Mouse (Mus musculus) liver, postnatal 0 days (tissue): Measurements from ENCODE around the gene Gm20388. TPM values are rescaled to one million over a fixed set of nuclear protein-coding genes. Genes with fewer than 3 reads are reported as not detected.
A peak's percentile ranks its signal among the peaks of the same experiment; 100 is the strongest.

ENCODE experiments used
- ATAC-seq: fragments of 200-750 bp; cut with Nextera tagmentation; 2 replicates; pipeline ENCODE4 v1.8.0; 2017; ENCODE audit warnings: mild to moderate bottlenecking, moderate library complexity
- DNase-seq: peaks from one replicate; pipeline ENCODE4 v3.0.0-alpha.2; 2016
- H3K27ac ChIP-seq: fragments of 300-500 bp; sonication (generic); 2 replicates; pipeline ENCODE4 v1.5.1; 2014; ENCODE audit warnings: antibody characterized with exemption, moderate library complexity, mild to moderate bottlenecking, low read depth
- H3K27me3 ChIP-seq: fragments of 300-500 bp; sonication (generic); 2 replicates; pipeline ENCODE4 v1.6.1; 2014; ENCODE audit warnings: low read length, control low read depth, mixed read lengths; ENCODE audit not compliant: insufficient read depth
- H3K36me3 ChIP-seq: fragments of 300-500 bp; sonication (generic); replicated peaks from 2 replicates; pipeline ENCODE4 v1.6.1; 2014; ENCODE audit warnings: mild to moderate bottlenecking, control low read depth, low read length, moderate library complexity, mixed read lengths; ENCODE audit not compliant: insufficient read depth
- H3K4me1 ChIP-seq: fragments of 300-500 bp; sonication (generic); 2 replicates; pipeline ENCODE4 v1.6.1; 2014; ENCODE audit warnings: antibody characterized with exemption, mild to moderate bottlenecking, control low read depth; ENCODE audit not compliant: insufficient read depth
- H3K4me2 ChIP-seq: fragments of 300-500 bp; sonication (generic); 2 replicates; pipeline ENCODE4 v1.6.1; 2014; ENCODE audit warnings: low read depth, mild to moderate bottlenecking, low read length, moderate library complexity, mixed read lengths
- H3K4me3 ChIP-seq: fragments of 300-500 bp; sonication (generic); 2 replicates; pipeline ENCODE4 v1.5.1; 2014; ENCODE audit warnings: low read depth, low read length
- H3K9ac ChIP-seq: fragments of 300-500 bp; sonication (generic); replicated peaks from 2 replicates; pipeline ENCODE4 v1.6.1; 2014; ENCODE audit warnings: mild to moderate bottlenecking, moderate library complexity
- H3K9me3 ChIP-seq: fragments of 300-500 bp; sonication (generic); 2 replicates; pipeline ENCODE4 v1.6.1; 2016; ENCODE audit warnings: mild to moderate bottlenecking, control low read depth, low read length, mixed read lengths
- CTCF ChIP-seq: sonication (generic); IDR thresholded peaks from 2 replicates; pipeline ENCODE4 v1.5.1; 2016; ENCODE audit warnings: antibody characterized with exemption, low read depth
- EP300 ChIP-seq: IDR thresholded peaks from 2 replicates; pipeline ENCODE4 v1.6.1; 2016; ENCODE audit warnings: antibody characterized with exemption, low read depth, mild to moderate bottlenecking
- WGBS: fragments of 180-500 bp; shearing (Covaris S2); extraction: QIAGEN DNeasy Blood & Tissue Kit; methylation state at CpG from one replicate; pipeline ENCODE4 v1.1.7; 2014; ENCODE audit not compliant: insufficient replicate concordance; 5-methylcytosine and 5-hydroxymethylcytosine counted together
- polyA plus RNA-seq: library from polyadenylated mRNA; unstranded; fragments of >200 nt; fragmentation: Nextera tagmentation; extraction: Ambion mirVana; gene quantifications from 2 replicates; pipeline ENCODE4 v1.2.1, GENCODE M21; 2015

Gene Gm20388
- polyA plus RNA-seq, 1 experiment from 2014 or later: not detected

- Histone ChIP-seq H3K4me1 (peaks cover 25% of the 10 kb centered on the region), H3K4me3 (peak within 1 kb of the TSS; percentile 87), H3K27ac (peak within 1 kb of the TSS; percentile 95), H3K9ac (peak within 1 kb of the TSS; percentile 94), H3K27me3 (no peaks in the 10 kb centered on the region), H3K9me3 (no peaks in the 10 kb centered on the region), H3K4me2 (peak within 1 kb of the TSS; percentile 89), H3K36me3 (peaks cover 31% of the 10 kb centered on the region)
- WGBS: under 1% methylated on average over 61 of the region's 62 CpGs
- ATAC-seq: peak; percentile 95
- TF ChIP-seq EP300 (0 out of 2 replicates have a peak, but pooled peaks have one; percentile 57), CTCF (no peak)
- DNase-seq: peak; percentile 97
Measured at GRCm38 (mm10) chr8:122567361-122568108, 2656.9 kb downstream of the Gm20388 start, which contains the start of gene Cdt1. Cdt1 (plus strand) TSS chr8:122568015.

- Histone ChIP-seq H3K4me3 (peak overlapping the region; percentile 87), H3K27ac (peak overlapping the region; percentile 95), H3K4me1 (peaks cover 25% of the 10 kb centered on the region), H3K9ac (peak overlapping the region; percentile 94), H3K36me3 (peaks cover 36% of the 10 kb centered on the region), H3K9me3 (no peaks in the 10 kb centered on the region), H3K4me2 (peak overlapping the region; percentile 89), H3K27me3 (no peaks in the 10 kb centered on the region)
- ATAC-seq (peak; percentile 41), DNase-seq (no peak)
- TF ChIP-seq CTCF: no peak
- 0 out of 2 replicates have a peak, but pooled peaks have one; percentile 5 for TF ChIP-seq EP300
- WGBS: 2% methylated on average over 34 of the region's 34 CpGs
Measured at GRCm38 (mm10) chr8:122568109-122568504, 2657.5 kb downstream of the Gm20388 start.

DNA sequence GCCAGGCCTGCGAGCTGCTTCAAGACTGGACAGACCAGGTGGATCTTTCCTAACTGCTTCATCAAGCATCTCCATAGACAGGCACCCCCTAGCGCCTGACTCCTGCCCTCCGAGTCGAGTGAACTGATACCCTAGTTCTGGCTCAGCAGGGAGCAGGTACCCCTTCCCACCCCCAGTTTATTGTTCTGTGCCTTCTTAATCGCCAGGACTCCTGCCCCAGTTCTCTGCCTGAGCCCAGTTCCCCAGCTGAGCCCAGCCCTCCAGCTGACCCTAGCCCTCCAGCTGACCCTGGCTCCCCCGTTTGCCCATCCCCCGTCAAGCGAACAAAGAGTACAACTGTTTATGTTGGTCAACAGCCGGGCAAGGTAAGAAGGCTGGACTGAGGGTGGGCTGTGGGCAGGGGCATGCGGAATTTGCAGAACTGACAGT, 2658.3 kb downstream of the Gm20388 start:
- ATAC-seq (no peak), DNase-seq (peak; percentile 55)
- peak overlapping the region; percentile 94 for H3K9ac ChIP-seq
- no peak overlapping the region; the same call in 1 of the 2 replicates for H3K27ac ChIP-seq
- H3K27me3 ChIP-seq: no peaks in the 10 kb centered on the region
- TF ChIP-seq CTCF (peak; percentile 57), EP300 (no peak)
- H3K4me2 ChIP-seq: peak overlapping the region; percentile 89
- WGBS: 12% methylated on average over 10 of the region's 10 CpGs
- peaks cover 37% of the 10 kb centered on the region for H3K36me3 ChIP-seq
- peak overlapping the region; percentile 87 for H3K4me3 ChIP-seq
- peaks cover 28% of the 10 kb centered on the region for H3K4me1 ChIP-seq
- no peaks in the 10 kb centered on the region for H3K9me3 ChIP-seq

- WGBS: 61% methylated on average over 9 of the region's 9 CpGs
- Histone ChIP-seq H3K4me3 (peak overlapping the region; percentile 87), H3K9me3 (no peaks in the 10 kb centered on the region), H3K27ac (no peak overlapping the region), H3K36me3 (peaks cover 37% of the 10 kb centered on the region), H3K4me1 (peaks cover 28% of the 10 kb centered on the region), H3K4me2 (peak overlapping the region; percentile 89), H3K27me3 (no peaks in the 10 kb centered on the region), H3K9ac (peak overlapping the region; percentile 94)
- DNase-seq (no peak), ATAC-seq (no peak)
- TF ChIP-seq CTCF (peak; percentile 32), EP300 (no peak)
Measured at GRCm38 (mm10) chr8:122569329-122569728, 2658.7 kb downstream of the Gm20388 start.

DNA sequence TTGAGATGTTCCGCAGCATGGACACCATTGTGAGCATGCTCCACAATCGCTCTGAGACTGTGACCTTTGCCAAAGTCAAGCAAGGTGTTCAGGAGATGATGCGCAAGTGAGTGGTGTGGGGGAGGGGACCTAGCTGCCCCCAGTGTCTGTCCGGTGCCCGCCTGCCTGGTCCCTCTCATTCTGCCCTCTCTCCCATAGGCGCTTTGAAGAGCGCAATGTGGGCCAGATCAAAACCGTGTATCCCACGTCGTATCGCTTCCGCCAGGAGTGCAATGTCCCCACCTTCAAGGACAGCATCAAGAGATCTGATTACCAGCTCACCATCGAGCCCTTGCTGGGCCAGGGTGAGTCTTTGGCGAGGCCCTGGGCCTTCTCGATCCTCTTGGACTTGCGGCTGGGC, 2659.4 kb downstream of the Gm20388 start:
- TF ChIP-seq EP300 (no peak), CTCF (no peak)
- Histone ChIP-seq H3K36me3 (peaks cover 37% of the 10 kb centered on the region), H3K4me3 (no peak overlapping the region), H3K9ac (no peak overlapping the region), H3K4me1 (peaks cover 32% of the 10 kb centered on the region), H3K4me2 (peak overlapping the region; percentile 89), H3K27ac (no peak overlapping the region), H3K27me3 (no peaks in the 10 kb centered on the region), H3K9me3 (no peaks in the 10 kb centered on the region)
- ATAC-seq: no peak
- 95% methylated on average over 16 of the region's 16 CpGs for WGBS
- DNase-seq: no peak

GRCm38 (mm10) chr8:122571153-122571552, 2660.5 kb downstream of the Gm20388 start:
- WGBS: 93% methylated on average over 11 of the region's 11 CpGs
- Histone ChIP-seq H3K27ac (no peak overlapping the region), H3K4me2 (no peak overlapping the region)

More at GRCm38 (mm10) chr8:122571153-122571552, 2660.5 kb downstream of the Gm20388 start:
- ATAC-seq (no peak), DNase-seq (no peak)
- Histone ChIP-seq H3K9ac (no peak overlapping the region), H3K27me3 (no peaks in the 10 kb centered on the region), H3K36me3 (peaks cover 37% of the 10 kb centered on the region), H3K9me3 (no peaks in the 10 kb centered on the region), H3K4me3 (no peak overlapping the region), H3K4me1 (peaks cover 39% of the 10 kb centered on the region)
- TF ChIP-seq EP300: no peak
- no peak for TF ChIP-seq CTCF
